Mouse (Mus musculus): Measurements from ENCODE around the gene Dedd2.

DNA sequence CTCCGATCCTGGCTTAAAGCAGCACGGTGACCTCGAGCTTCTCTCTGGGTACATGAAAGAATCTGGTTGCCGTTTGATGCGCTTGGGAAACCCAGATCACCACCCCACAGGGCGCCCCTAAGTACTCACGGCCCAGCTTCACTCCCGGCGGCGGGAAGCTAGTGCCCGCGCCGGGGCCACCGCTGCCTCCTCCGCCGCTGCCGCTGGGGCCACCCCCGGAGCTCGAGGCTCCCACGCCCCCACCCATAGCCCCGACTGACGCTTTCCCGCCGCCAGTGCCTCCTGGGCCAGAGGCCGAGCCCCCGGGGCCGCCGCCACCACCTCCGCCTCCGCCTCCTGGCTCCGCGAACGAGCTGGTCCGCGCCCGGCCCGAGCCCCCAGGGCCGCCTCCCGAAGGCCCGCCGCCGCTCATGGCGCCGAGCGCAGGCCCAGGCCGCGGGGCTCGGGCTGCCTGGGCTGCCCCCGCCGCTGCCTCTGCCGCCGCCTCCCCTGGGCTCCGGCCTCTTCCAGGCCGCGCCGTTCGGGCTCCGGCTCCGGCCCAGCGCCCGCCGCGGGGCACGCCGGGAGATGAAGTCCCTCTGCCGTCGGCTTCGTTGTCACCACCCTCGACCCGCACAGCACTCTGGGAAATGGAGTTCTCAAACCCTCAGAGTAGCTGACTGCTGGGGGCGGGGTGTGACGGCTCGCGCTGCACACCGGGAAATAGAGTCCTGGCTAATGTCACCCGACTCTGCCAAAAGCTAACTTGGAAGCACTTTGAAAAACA, 17.0 kb upstream of the Dedd2 start, which contains the start of gene Gsk3a:
- TF ChIP-seq CTCF (IDR thresholded peaks at IDR 0.05; ENCODE audit: borderline replicate concordance, insufficient read depth, low read length) = no peak
- TF ChIP-seq POLR2A (IDR thresholded peaks at IDR 0.05; ENCODE audit: low read depth, low read length) = peak; percentile 45; the same call in 1 of the 2 replicates

Measured in embryonic fibroblast, embryonic 13.5 days (primary cell).